Comparison of ENCODE assay signal across 9 mouse cellular contexts in genomic region chr3:95686492-95687167, GRCm38 (mm10). TPM values are rescaled to one million over a fixed set of nuclear protein-coding genes. Genes with fewer than 3 reads are reported as not detected.
DNase-seq lines count a peak whose midpoint lies in the region; ATAC-seq and TF ChIP-seq lines count a peak whose summit lies in the region.
"Had no signal": no experiment of that assay in that cellular context is flagged by ENCODE, and none has a peak within 500 bp of the region (broad histone marks: within the 10 kb centered on the region; RNA-seq: fewer than 3 reads in every experiment).

No protein-coding gene starts in this region.

- H3K4me2 ChIP-seq in limb, embryonic 14.5 days (replicated peaks; ENCODE audit: low read depth, low read length, severe bottlenecking) = peak overlapping the region; percentile 86
- H3K4me2 ChIP-seq in stomach, postnatal 0 days (replicated peaks; ENCODE audit: low read depth) = peak overlapping the region; percentile 83

- 43% methylated on average over 9 of the region's 10 CpGs for WGBS in limb, embryonic 14.5 days
- WGBS in stomach, postnatal 0 days = 36% methylated on average over 10 of the region's 10 CpGs

- H3K27ac ChIP-seq in limb, embryonic 14.5 days (replicated peaks; ENCODE audit: low read depth, low read length) = 0 out of 2 replicates have a peak overlapping the region, but pooled peaks have one; percentile 26
- H3K27ac ChIP-seq in stomach, postnatal 0 days (replicated peaks) = peak overlapping the region; percentile 97

- no peak for TF ChIP-seq EP300 in stomach, postnatal 0 days (optimal IDR thresholded peaks at IDR 0.05)

- TF ChIP-seq CTCF in stomach, postnatal 0 days (IDR thresholded peaks at IDR 0.05; ENCODE audit: low read depth) = no peak

- no peak for ATAC-seq in limb, embryonic 14.5 days (ENCODE audit: low FRiP score, low read depth)
- ATAC-seq in stomach, postnatal 0 days (ENCODE audit: low FRiP score, low TSS enrichment) = peak; percentile 41; the same call in 1 of the 2 replicates

- H3K4me3 ChIP-seq in limb, embryonic 14.5 days (replicated peaks; ENCODE audit: low read length) = no peak overlapping the region; the same call in 1 of the 2 replicates
- H3K4me3 ChIP-seq in stomach, postnatal 0 days (ENCODE audit: low read depth, low read length) = peak overlapping the region; percentile 50

- no peaks in the 10 kb centered on the region for H3K36me3 ChIP-seq in limb, embryonic 14.5 days (ENCODE audit: control insufficient read depth, insufficient read depth, low read length)
- no peaks in the 10 kb centered on the region for H3K36me3 ChIP-seq in stomach, postnatal 0 days (ENCODE audit: control insufficient read depth, insufficient read depth, low read length)

- no peaks in the 10 kb centered on the region for H3K27me3 ChIP-seq in limb, embryonic 14.5 days (ENCODE audit: control insufficient read depth, insufficient read depth, low read length)
- no peaks in the 10 kb centered on the region for H3K27me3 ChIP-seq in stomach, postnatal 0 days (ENCODE audit: control insufficient read depth, insufficient read depth, low read length)

- H3K4me1 ChIP-seq in limb, embryonic 14.5 days (ENCODE audit: control insufficient read depth, insufficient read depth, low read length) = peaks cover 28% of the 10 kb centered on the region
- H3K4me1 ChIP-seq in stomach, postnatal 0 days (replicated peaks; ENCODE audit: control insufficient read depth, insufficient read depth) = peaks cover 5% of the 10 kb centered on the region

- H3K9me3 ChIP-seq in limb, embryonic 14.5 days (ENCODE audit: control insufficient read depth, low read length) = no peaks in the 10 kb centered on the region
- no peaks in the 10 kb centered on the region for H3K9me3 ChIP-seq in stomach, postnatal 0 days (ENCODE audit: control insufficient read depth, low read length)

- H3K9ac ChIP-seq in limb, embryonic 14.5 days (ENCODE audit: low read depth, low read length, severe bottlenecking) = no peak overlapping the region
- H3K9ac ChIP-seq in stomach, postnatal 0 days (ENCODE audit: low read length) = peak overlapping the region; percentile 67

- peak; percentile 5 for DNase-seq in adrenal gland, postnatal 10 days
- no peak for DNase-seq in adrenal gland, postnatal 25 days
- peak; percentile 53 for DNase-seq in urinary bladder, postnatal 14 days (ENCODE audit: low spot score)
- no peak for DNase-seq in urinary bladder, adult 18-20 months (ENCODE audit: low spot score in 2 of 2)
- no peak for DNase-seq in limb, embryonic 14.5 days (ENCODE audit: low spot score)
- DNase-seq in stomach, postnatal 0 days (ENCODE audit: low spot score) = no peak
- no peak for DNase-seq in layer of hippocampus, postnatal 10 days (ENCODE audit: low spot score in 2 of 2)
- no peak for DNase-seq in T-cell, adult 2 months (ENCODE audit: low spot score)

- no peak for TF ChIP-seq POLR2A in limb, embryonic 14.5 days (IDR thresholded peaks at IDR 0.05; ENCODE audit: borderline replicate concordance, extremely low read depth, insufficient read depth, insufficient read length)

RNA-seq across cellular contexts. Expression of gene Adamtsl4, which starts 1.1 kb away (rescaled TPM):
- total RNA-seq in adrenal gland, postnatal 10 days (2021) = 10 to 100 TPM; 13.3 to 13.4 TPM
- total RNA-seq in adrenal gland, postnatal 25 days (2021) = 5.6 and 6.1 TPM in 2 replicates
- 3.3 and 3.6 TPM in 2 replicates for polyA plus RNA-seq in limb, embryonic 14.5 days (2012; rRNA removed)
- 2.8 and 3.4 TPM in 2 replicates for polyA plus RNA-seq in limb, embryonic 14.5 days (2014; fragmentation: Nextera tagmentation; extraction: Ambion mirVana)
- 9.4 and 10.4 TPM in 2 replicates for polyA plus RNA-seq in stomach, postnatal 0 days (2015; fragmentation: Nextera tagmentation; extraction: Ambion mirVana)
- total RNA-seq in layer of hippocampus, postnatal 10 days (2021) = under 1 TPM; 0.69 to 0.94 TPM
- total RNA-seq: megakaryocyte-erythroid progenitor cell, adult 5-6 weeks had no signal

RNA-seq across cellular contexts. Expression of gene Mcl1, which starts 28.0 kb away (rescaled TPM):
- 100 to 1,000 TPM; 116 to 144 TPM for total RNA-seq in adrenal gland, postnatal 10 days (2021)
- 165 and 167 TPM in 2 replicates for total RNA-seq in adrenal gland, postnatal 25 days (2021)
- 64.5 and 72.1 TPM in 2 replicates for polyA plus RNA-seq in limb, embryonic 14.5 days (2012; rRNA removed)
- 67.8 and 73.5 TPM in 2 replicates for polyA plus RNA-seq in limb, embryonic 14.5 days (2014; fragmentation: Nextera tagmentation; extraction: Ambion mirVana)
- polyA plus RNA-seq in stomach, postnatal 0 days (2015; fragmentation: Nextera tagmentation; extraction: Ambion mirVana) = 57.9 and 59.2 TPM in 2 replicates
- 10 to 100 TPM; 68.0 TPM for total RNA-seq in layer of hippocampus, postnatal 10 days (2021)

RNA-seq across cellular contexts. Expression of gene Ecm1, which starts 52.7 kb away (rescaled TPM):
- total RNA-seq in adrenal gland, postnatal 10 days (2021) = 100 to 1,000 TPM; 139 to 162 TPM
- total RNA-seq in adrenal gland, postnatal 25 days (2021) = 306 and 318 TPM in 2 replicates
- 16.2 and 21.9 TPM in 2 replicates for polyA plus RNA-seq in limb, embryonic 14.5 days (2012; rRNA removed)
- polyA plus RNA-seq in limb, embryonic 14.5 days (2014; fragmentation: Nextera tagmentation; extraction: Ambion mirVana) = 11.8 and 12.5 TPM in 2 replicates
- polyA plus RNA-seq in stomach, postnatal 0 days (2015; fragmentation: Nextera tagmentation; extraction: Ambion mirVana) = 254 and 328 TPM in 2 replicates
- 10 to 100 TPM in 1 of 2 experiments, 1 to 10 TPM in 1; 9.6 to 11.9 TPM for total RNA-seq in layer of hippocampus, postnatal 10 days (2021)

Comparison
In these comparisons a context has a peak if more than half of its experiments do, and no peak if none do; other contexts are left out.
1. DNase-seq: peak in adrenal gland, postnatal 10 days (single experiment) and urinary bladder, postnatal 14 days (single experiment); none in adrenal gland, postnatal 25 days (single experiment), urinary bladder, adult 18-20 months (0 of 2), limb, embryonic 14.5 days (single experiment), stomach, postnatal 0 days (single experiment), layer of hippocampus, postnatal 10 days (0 of 2) and T-cell, adult 2 months (single experiment).
2. RNA of gene Ecm1, which starts 52.7 kb away (total RNA-seq): 306 to 318 TPM in adrenal gland, postnatal 25 days and 139 to 162 TPM in adrenal gland, postnatal 10 days; 9.6 to 11.9 TPM in layer of hippocampus, postnatal 10 days; every median in the first group is over 10 times any median in the second.